Mouse (Mus musculus) midbrain, embryonic 12.5 days (tissue): Measurements from ENCODE around the gene Braf. TPM values are rescaled to one million over a fixed set of nuclear protein-coding genes. Genes with fewer than 3 reads are reported as not detected.
A peak's percentile ranks its signal among the peaks of the same experiment; 100 is the strongest.

Source experiments
- ATAC-seq: fragments of 200-750 bp; cut with Nextera tagmentation; 2 replicates; pipeline ENCODE4 v1.8.0; 2017; ENCODE audit warnings: low read depth, moderate TSS enrichment, moderate library complexity; ENCODE audit not compliant: low FRiP score
- H3K27ac ChIP-seq: fragments of 300-500 bp; sonication (generic); replicated peaks from 2 replicates; pipeline ENCODE4 v1.5.1; 2016; ENCODE audit warnings: mild to moderate bottlenecking
- H3K27me3 ChIP-seq: fragments of 300-500 bp; sonication (generic); 2 replicates; pipeline ENCODE4 v1.6.1; 2016; ENCODE audit warnings: mild to moderate bottlenecking
- H3K36me3 ChIP-seq: fragments of 300-500 bp; sonication (generic); 2 replicates; pipeline ENCODE4 v1.6.1; 2016
- H3K4me1 ChIP-seq: fragments of 300-500 bp; sonication (generic); 2 replicates; pipeline ENCODE4 v1.6.1; 2016
- H3K4me2 ChIP-seq: fragments of 300-500 bp; sonication (generic); replicated peaks from 2 replicates; pipeline ENCODE4 v1.6.1; 2016; ENCODE audit warnings: mild to moderate bottlenecking, moderate library complexity
- H3K4me3 ChIP-seq: fragments of 300-500 bp; sonication (generic); 2 replicates; pipeline ENCODE4 v1.5.1; 2016; ENCODE audit warnings: mild to moderate bottlenecking
- H3K9ac ChIP-seq: fragments of 300-500 bp; sonication (generic); replicated peaks from 2 replicates; pipeline ENCODE4 v1.6.1; 2016; ENCODE audit warnings: mild to moderate bottlenecking, moderate library complexity
- H3K9me3 ChIP-seq: fragments of 300-500 bp; sonication (generic); 2 replicates; pipeline ENCODE4 v1.6.1; 2016; ENCODE audit warnings: mild to moderate bottlenecking
- WGBS: fragments of 180-500 bp; shearing (Covaris S2); methylation state at CpG from one replicate; pipeline ENCODE4 v1.1.7; 2016; 5-methylcytosine and 5-hydroxymethylcytosine counted together
- polyA plus RNA-seq: library from polyadenylated mRNA; unstranded; fragments of >200 nt; fragmentation: Nextera tagmentation; extraction: Ambion mirVana; gene quantifications from 2 replicates; pipeline ENCODE4 v1.2.1, GENCODE M21; 2016

Gene Braf
- polyA plus RNA-seq, 1 experiment from 2014 or later = 25.0 TPM

GRCm38 (mm10) chr6:39606862-39607261 lies 118.4 kb downstream of the Braf start:
- no peak for ATAC-seq
- 80% methylated on average over 3 of the region's 3 CpGs for WGBS

DNA sequence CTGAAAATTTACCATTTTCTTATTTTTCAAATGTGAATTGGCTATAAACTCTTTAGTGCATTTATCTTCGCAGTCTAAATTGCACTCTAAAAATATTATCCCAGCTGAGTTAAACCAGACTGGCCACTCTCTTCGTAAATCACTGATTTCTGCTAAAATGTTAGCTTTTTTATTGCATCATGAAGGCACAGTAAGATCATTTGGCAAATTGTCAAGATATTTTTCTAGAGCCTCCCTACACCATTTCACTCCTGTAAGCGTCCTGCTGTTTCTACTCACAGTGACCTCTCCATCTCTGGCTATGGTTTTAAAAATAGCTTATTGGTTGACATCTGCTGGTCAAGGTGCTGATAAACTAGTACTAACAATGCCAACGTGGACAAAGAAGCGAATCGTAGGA lies 119.2 kb downstream of the Braf start:
- Histone ChIP-seq H3K9me3 (no peaks in the 10 kb centered on the region), H3K36me3 (peaks cover 15% of the 10 kb centered on the region), H3K4me1 (no peaks in the 10 kb centered on the region), H3K27ac (no peak overlapping the region), H3K27me3 (no peaks in the 10 kb centered on the region), H3K4me2 (no peak overlapping the region), H3K9ac (no peak overlapping the region), H3K4me3 (no peak overlapping the region)
- WGBS = 95% methylated on average over 6 of the region's 6 CpGs
- ATAC-seq = no peak

More at GRCm38 (mm10) chr6:39606862-39607261, 118.4 kb downstream of the Braf start:
- H3K9me3 ChIP-seq = no peaks in the 10 kb centered on the region
- peaks cover 12% of the 10 kb centered on the region for H3K36me3 ChIP-seq
- no peak overlapping the region for H3K4me3 ChIP-seq
- H3K9ac ChIP-seq = no peak overlapping the region
- no peak overlapping the region for H3K4me2 ChIP-seq
- no peaks in the 10 kb centered on the region for H3K4me1 ChIP-seq
- no peak overlapping the region for H3K27ac ChIP-seq
- no peaks in the 10 kb centered on the region for H3K27me3 ChIP-seq

- Histone ChIP-seq H3K9ac (no peak overlapping the region), H3K27me3 (no peaks in the 10 kb centered on the region), H3K36me3 (peaks cover 25% of the 10 kb centered on the region), H3K9me3 (no peaks in the 10 kb centered on the region), H3K27ac (no peak overlapping the region), H3K4me1 (no peaks in the 10 kb centered on the region), H3K4me3 (no peak overlapping the region), H3K4me2 (no peak overlapping the region)
- WGBS = 86% methylated on average over 5 of the region's 5 CpGs
- ATAC-seq = no peak
These were observed 120.7 kb downstream of the Braf start for GRCm38 (mm10) chr6:39604565-39604964.

DNA sequence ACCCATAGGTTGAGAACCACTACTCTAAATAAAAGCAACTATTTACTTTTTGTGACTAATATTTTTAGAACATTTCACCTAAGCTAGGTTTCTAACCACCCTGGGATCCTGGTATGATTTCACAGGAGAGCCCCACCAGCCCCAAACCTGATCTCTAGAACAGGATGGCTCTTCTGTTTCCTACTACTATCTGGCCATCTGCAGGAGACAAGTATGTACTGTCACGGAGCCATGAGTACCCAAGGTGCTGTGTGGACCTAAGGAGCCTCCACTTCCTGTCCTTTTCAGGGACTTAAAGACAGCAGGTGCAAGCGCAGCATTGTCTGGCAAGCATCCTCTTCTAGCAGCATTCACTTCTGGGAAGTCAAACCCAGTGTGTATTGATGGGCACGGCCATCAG lies 123.4 kb downstream of the Braf start:
- no peak for ATAC-seq
- H3K27ac ChIP-seq = no peak overlapping the region
- H3K4me1 ChIP-seq = no peaks in the 10 kb centered on the region
- 91% methylated on average over 3 of the region's 3 CpGs for WGBS
- H3K9me3 ChIP-seq = no peaks in the 10 kb centered on the region
- peaks cover 37% of the 10 kb centered on the region for H3K36me3 ChIP-seq
- H3K4me3 ChIP-seq = no peak overlapping the region
- no peak overlapping the region for H3K9ac ChIP-seq
- no peak overlapping the region for H3K4me2 ChIP-seq
- H3K27me3 ChIP-seq = no peaks in the 10 kb centered on the region

GRCm38 (mm10) chr6:39600851-39601250 lies 124.4 kb downstream of the Braf start:
- Histone ChIP-seq H3K27me3 (no peaks in the 10 kb centered on the region), H3K4me1 (no peaks in the 10 kb centered on the region), H3K4me3 (no peak overlapping the region), H3K9ac (no peak overlapping the region), H3K9me3 (no peaks in the 10 kb centered on the region), H3K4me2 (no peak overlapping the region), H3K27ac (no peak overlapping the region), H3K36me3 (peaks cover 42% of the 10 kb centered on the region)
- WGBS = 88% methylated on average over 3 of the region's 3 CpGs
- ATAC-seq = no peak

DNA sequence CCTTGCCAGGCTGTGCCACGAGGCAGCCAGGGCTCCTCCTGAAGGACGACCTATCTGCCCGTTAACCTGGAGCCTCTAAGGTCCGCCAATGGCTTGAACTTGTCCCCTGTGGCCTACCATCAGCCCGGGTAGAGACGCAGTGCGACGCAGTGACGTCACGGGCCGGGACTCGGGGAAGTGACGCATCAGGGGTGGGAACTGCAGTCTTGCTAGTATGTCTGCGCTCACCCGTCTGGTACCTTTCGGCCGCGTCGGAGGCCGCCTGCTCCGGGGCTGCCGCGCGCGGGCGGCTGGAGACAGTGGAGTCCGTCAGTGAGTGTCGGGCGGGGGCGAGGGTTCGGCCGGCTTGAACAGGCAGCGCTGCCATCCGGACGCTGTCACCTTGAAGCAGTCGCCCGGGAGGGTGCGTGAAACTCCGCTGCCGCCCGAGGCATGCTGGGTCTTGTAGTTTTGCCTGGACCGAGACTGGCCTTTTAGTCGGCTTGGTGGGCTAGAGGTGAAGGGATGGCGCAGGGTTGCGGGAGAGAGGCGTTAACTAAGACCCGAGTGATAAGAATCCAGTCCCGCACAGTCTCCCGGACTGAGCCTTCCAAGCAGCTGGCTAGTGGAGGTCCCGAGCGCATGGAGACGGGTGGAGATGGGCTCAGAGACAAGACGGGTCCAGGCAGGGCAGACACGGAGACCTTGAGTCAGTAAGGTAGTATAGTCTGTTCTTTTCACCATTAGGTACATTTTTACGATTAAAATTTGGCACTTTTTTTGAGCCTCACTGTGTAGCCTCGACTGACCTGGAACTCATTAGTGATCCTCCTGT lies 132.7 kb downstream of the Braf start, which contains the start of gene Ndufb2:
TSS of gene Ndufb2 (plus strand) at position 174 of the 814 bp plus-strand sequence.
- Histone ChIP-seq H3K4me1 (peaks cover 11% of the 10 kb centered on the region), H3K9me3 (no peaks in the 10 kb centered on the region), H3K4me3 (peak within 1 kb of the TSS; percentile 77), H3K36me3 (peaks cover 13% of the 10 kb centered on the region), H3K4me2 (peak within 1 kb of the TSS; percentile 71), H3K27ac (peak within 1 kb of the TSS; percentile 83), H3K9ac (peak within 1 kb of the TSS; percentile 66), H3K27me3 (no peaks in the 10 kb centered on the region)
- WGBS = under 1% methylated on average over 56 of the region's 56 CpGs
- ATAC-seq = peak; percentile 98

DNA sequence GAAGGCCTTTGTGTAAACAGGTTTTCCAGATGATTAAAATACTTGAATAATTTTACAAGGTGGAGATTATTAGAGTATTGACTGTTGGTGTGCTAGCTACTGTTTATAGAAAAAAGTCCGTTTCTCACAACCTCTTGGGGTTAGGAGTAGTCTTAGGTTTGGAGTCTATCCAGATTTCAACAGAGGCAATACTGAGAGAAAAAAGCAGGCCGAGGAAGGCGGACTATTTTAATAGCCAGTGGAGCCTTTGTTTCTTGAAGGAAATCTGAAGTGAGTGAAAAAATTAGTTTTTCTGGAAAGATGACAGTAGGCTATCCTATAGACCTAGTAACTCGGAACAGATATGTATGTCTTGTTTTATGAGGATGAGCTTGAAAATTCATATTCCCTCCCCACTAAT lies 133.8 kb downstream of the Braf start:
- H3K9ac ChIP-seq = no peak overlapping the region
- H3K4me2 ChIP-seq = no peak overlapping the region
- H3K36me3 ChIP-seq = peaks cover 24% of the 10 kb centered on the region
- no peak for ATAC-seq
- no peaks in the 10 kb centered on the region for H3K9me3 ChIP-seq
- no peak overlapping the region for H3K27ac ChIP-seq
- 95% methylated on average over 4 of the region's 4 CpGs for WGBS
- no peak overlapping the region for H3K4me3 ChIP-seq
- peaks cover 11% of the 10 kb centered on the region for H3K4me1 ChIP-seq
- H3K27me3 ChIP-seq = no peaks in the 10 kb centered on the region

DNA sequence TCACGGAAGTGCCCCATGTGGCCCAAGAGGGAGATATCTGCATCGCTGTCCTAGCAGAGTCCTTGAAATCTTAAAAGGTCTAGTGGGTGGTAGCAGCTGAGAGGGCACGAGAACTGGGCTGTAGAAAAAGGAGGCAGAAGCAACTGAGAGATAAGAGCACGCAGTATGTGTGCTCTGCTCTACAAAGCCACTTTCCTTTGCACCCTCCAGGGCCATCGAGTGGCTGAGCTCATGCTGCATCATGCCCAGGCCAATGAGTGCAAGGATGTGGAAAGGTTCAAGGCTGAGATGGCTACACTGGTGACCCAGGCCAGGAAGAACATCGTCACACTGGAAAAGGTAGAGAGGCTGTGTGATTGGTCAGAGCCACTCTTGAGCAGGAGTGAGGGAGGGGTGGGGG lies 139.7 kb downstream of the Braf start, which contains the start of gene Gm42420:
TSS of gene Gm42420 (plus strand) at position 237 of the 400 bp plus-strand sequence.
- Histone ChIP-seq H3K9ac (no peak within 1 kb of the TSS), H3K36me3 (peaks cover 60% of the 10 kb centered on the region), H3K4me2 (no peak within 1 kb of the TSS), H3K27ac (no peak within 1 kb of the TSS), H3K4me1 (no peaks in the 10 kb centered on the region), H3K4me3 (no peak within 1 kb of the TSS), H3K9me3 (no peaks in the 10 kb centered on the region), H3K27me3 (no peaks in the 10 kb centered on the region)
- WGBS = 95% methylated on average over 6 of the region's 6 CpGs
- no peak for ATAC-seq

DNA sequence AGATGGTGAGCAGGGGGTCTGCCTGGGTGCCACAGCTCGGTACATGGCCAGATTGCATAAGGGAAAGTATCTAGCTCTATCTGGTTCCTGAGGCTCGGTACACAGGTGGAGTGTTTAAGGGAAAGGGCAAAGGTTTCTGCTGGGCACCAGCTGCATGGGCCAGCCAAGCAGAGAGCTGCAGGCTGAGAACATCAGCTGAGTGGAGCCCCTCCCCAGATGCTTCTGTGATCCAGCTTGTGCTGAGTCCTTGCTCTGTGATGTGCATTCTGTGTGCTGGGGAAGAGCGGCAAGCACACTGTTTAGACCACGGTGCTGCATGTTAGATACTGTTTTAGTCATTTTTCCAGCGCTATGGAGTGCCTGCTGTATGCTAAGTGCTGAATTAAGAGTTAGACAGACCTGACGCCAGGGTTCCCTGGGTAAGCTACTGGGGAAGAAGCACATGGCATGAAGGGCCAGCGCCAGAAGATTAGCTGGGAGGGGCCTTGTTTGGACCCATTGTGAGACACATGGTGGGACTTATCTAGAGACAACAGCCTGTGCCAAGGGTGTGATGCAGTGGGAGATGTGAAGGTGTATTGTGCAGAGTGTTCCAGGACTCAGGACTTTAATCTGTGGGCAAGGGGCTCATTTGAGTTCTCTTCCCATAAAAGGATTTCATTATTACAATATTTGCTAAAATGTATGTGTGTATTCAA lies 144.0 kb downstream of the Braf start:
- no peak overlapping the region for H3K27ac ChIP-seq
- no peaks in the 10 kb centered on the region for H3K9me3 ChIP-seq
- no peaks in the 10 kb centered on the region for H3K27me3 ChIP-seq
- ATAC-seq = no peak
- WGBS = 70% methylated on average over 7 of the region's 7 CpGs
- no peak overlapping the region for H3K4me2 ChIP-seq
- no peak overlapping the region for H3K9ac ChIP-seq
- H3K4me1 ChIP-seq = no peaks in the 10 kb centered on the region
- H3K4me3 ChIP-seq = no peak overlapping the region
- peaks cover 66% of the 10 kb centered on the region for H3K36me3 ChIP-seq

DNA sequence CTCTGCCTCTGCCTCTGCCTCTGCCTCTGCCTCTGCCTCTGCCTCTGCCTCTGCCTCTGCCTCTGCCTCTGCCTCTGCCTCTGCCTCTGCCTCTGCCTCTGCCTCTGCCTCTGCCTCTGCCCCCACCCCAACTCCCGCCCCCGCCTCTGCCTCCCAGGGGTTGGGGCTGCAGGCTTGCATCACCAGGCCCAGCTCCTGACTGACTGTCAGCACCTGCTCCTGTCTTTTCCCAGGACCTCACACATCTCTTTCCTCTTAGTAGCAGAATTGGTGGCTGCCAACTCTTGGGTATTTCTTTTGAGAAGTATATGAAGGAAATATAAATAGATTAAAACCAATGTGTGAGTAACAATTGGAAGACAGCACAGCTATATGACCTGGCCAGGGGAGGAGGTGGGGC lies 144.7 kb downstream of the Braf start:
- Histone ChIP-seq H3K36me3 (peaks cover 60% of the 10 kb centered on the region), H3K4me3 (no peak overlapping the region), H3K9me3 (no peaks in the 10 kb centered on the region), H3K27ac (no peak overlapping the region), H3K4me2 (no peak overlapping the region), H3K4me1 (no peaks in the 10 kb centered on the region), H3K27me3 (no peaks in the 10 kb centered on the region), H3K9ac (no peak overlapping the region)
- 75% methylated on average over 2 of the region's 2 CpGs for WGBS
- no peak for ATAC-seq

DNA sequence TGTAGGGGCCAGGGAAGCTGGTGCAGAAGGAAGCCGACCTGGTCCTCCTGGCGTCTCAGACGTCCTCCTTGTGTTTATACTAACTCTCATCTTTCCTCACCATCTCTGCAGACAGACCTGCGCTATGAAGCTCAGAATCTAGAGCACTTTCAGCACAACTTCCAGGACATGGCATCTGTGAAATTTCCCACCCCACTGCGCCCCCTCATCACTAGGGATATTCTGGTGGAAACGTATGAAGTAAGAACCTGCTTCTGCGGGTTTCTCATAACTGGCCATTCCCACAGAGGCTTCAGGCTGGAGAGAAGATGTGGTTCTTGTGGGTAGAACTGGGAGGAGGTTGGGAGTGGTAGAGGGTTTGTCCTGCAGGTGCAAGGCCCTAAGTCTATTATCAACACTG lies 145.7 kb downstream of the Braf start:
- H3K36me3 ChIP-seq = peaks cover 54% of the 10 kb centered on the region
- 93% methylated on average over 7 of the region's 7 CpGs for whole genome bisulfite sequencing
- peaks cover 6% of the 10 kb centered on the region for H3K4me1 ChIP-seq
- H3K9me3 ChIP-seq = no peaks in the 10 kb centered on the region
- no peaks in the 10 kb centered on the region for H3K27me3 ChIP-seq
- no peak overlapping the region for H3K27ac ChIP-seq
- ATAC-seq = no peak
- H3K9ac ChIP-seq = no peak overlapping the region
- H3K4me3 ChIP-seq = no peak overlapping the region
- H3K4me2 ChIP-seq = no peak overlapping the region

GRCm38 (mm10) chr6:39574951-39575350 lies 150.3 kb downstream of the Braf start:
- Histone ChIP-seq H3K27me3 (no peaks in the 10 kb centered on the region), H3K27ac (peak overlapping the region; percentile 97; the same call in 1 of the 2 replicates), H3K4me1 (peaks cover 12% of the 10 kb centered on the region), H3K36me3 (peaks cover 24% of the 10 kb centered on the region), H3K9me3 (no peaks in the 10 kb centered on the region), H3K9ac (peak overlapping the region; percentile 88), H3K4me2 (peak overlapping the region; percentile 86), H3K4me3 (peak overlapping the region; percentile 80)
- ATAC-seq = no peak
- WGBS = 77% methylated on average over 7 of the region's 7 CpGs
